Mouse (Mus musculus) R1 (cell line): ENCODE results near the gene Catsper2.
"Not testable (repeated sequence)": the region's sequence is repeated elsewhere in the genome, so short reads cannot be mapped to it uniquely, and the experiment has no call there.

Experiments used
- DNase-seq: peaks from one replicate; pipeline ENCODE4 v3.0.0-alpha.2; 2018; ENCODE audit warnings: low read depth, low spot score

Gene Catsper2

DNA sequence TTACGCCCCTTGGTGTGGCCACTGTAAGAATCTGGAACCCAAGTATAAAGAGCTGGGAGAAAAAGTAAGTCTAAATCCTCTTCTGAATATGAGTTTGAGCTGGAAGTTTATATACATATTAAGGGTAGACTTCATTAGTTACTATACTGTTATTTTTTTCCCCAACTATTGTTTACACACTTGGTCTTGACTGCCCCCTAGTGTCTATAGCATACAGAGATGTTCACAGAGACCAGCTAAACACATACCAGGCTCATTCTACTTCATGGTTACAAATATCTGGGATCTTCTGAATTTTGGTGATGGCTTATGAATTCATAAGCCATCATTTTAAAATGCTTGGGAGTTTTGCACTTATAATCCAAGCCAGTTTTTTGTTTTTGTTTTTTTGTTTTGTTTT, 21.3 kb upstream of the Catsper2 start:
- DNase-seq = peak; percentile 60

DNA sequence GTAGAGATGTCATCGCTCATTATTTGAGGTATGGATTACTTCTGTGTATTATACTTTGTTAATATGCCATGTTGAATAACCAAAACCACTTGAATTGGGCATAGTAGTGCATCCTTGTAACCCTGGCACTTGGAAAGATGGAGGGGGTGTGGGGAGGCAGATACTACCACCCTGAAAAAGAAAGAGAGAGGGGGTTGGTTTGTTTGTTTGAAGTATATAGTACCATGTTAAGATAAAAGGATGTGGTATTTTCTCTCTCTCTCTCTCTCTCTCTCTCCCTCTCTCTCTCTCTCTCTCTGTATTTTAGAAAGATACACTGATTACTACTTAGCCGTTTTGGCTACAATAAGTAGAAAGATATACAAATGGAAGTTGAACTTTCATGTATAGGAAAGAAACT, 12.3 kb upstream of the Catsper2 start:
- DNase-seq = no peak

DNA sequence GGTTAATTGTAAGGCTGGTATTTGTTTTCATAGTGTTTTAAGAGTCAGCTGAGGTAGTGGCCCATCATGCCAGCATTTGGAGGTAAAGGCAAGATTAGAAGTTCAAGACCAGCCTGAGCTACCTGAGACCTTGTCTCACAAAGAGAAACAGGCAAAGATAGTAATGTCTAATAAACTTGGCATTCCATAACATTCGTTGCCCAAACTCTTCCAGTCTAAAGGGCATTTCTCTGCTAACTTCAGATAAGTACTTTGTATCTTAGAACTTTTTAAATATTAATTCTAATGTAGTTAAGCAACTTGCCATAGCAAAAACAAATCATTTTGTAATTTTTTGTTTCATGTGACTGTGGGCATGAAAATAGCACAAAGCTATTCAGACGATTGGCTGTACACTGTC, 9.6 kb upstream of the Catsper2 start:
- no peak for DNase-seq

DNA sequence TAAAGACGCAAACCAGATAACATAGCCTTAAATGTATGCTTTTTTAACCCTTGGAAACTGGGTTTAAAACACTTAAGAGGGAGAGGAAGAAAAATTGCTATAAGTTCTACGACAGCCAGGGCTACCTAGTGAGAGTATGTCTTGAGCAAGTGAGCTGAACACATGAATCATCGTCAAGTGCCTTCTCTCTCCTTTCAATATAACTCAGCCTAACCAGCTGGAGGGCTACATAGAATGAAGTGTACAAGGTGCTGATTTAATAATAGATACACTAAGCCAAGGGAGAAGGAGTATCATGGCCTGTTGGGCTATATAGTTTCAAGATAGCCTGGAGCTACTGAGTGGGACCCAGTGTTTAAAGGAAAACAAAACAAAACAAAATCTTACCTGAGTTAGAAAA, 4.9 kb upstream of the Catsper2 start:
- DNase-seq = no peak

DNA sequence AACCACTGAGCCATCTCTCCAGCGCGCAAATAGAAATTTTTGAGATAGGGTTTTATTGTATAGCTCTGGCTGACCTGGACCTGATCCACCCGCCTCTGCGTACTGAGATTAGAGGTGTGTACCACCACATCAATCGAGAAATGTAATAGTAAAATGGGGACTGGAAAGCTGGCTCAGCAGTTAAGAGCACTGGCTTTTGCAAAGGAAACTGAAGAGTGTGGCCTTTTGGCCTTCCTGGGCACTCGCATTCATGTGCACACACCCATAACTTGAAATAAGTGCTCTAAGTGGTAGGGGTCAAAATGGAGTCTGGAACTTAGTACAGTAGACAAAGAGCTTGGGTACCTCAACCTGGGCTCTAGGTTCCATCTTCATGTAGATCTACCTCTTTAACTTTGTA, 2.8 kb upstream of the Catsper2 start:
- no peak for DNase-seq

DNA sequence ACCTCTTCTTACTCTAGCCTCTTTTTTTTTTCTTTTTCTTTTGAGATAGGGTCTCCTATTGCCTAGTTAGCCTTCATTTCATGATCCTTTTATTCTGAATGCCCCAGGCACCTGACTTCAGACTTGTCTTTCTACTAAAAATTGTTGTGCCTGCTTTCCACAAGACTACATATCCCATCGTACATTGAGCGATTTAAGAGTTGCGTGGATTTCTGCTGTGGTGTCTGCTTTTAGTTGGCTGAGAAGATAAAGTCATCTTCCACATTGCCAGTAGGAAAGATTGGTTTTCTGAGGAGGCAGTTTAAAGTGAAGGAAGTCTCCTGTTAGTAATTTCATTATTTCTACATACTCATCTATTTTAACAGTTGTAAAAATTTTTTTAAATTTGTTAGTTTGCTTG, 2.0 kb upstream of the Catsper2 start:
- no peak for DNase-seq

DNA sequence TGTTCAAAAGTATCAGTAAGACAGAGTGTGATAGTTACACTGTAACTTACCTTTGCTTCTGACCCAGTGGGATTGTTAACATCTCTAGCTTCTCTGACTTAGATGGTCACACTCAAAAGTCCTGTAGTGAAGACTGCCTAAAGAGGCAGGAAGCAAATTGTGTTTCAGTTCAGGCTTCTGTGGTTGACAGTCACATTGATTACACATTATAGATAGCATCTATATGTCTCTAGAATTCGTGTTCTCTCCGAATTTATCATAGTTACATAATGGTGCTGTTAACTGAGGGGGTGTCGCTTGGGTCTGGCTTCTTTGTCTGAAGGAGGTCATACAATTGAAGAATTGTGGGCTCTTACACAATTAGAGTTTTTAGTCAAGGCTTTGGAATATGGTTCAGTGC, 1.5 kb upstream of the Catsper2 start:
- no peak for DNase-seq

DNA sequence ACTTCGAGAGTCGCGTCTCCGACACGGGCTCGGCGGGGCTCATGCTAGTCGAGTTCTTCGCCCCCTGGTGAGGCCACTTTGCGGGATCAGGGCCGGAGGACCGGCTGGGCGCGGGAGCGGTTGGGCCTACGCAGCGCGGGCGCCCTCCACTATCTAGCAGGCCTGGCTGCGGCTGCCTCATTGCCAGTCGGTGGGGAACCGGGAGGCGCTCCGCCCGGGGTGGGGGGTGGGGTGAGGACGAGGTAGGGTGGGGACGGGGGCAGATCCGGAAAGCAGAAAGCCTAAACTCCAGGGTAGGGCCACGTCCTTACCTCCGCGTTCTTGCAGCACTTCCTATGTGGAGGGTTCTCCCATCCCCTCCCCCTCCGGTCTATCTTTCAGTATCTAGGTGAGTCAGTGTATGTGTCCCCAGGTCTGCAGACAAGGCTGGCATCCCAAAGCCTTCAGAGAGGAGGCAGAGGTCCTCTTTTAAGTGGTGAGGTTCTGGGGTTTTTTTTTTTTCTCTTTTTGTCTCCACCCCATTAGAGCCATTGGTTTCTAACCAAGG, 620 bp upstream of the Catsper2 start:
- DNase-seq = peak; percentile 87

DNA sequence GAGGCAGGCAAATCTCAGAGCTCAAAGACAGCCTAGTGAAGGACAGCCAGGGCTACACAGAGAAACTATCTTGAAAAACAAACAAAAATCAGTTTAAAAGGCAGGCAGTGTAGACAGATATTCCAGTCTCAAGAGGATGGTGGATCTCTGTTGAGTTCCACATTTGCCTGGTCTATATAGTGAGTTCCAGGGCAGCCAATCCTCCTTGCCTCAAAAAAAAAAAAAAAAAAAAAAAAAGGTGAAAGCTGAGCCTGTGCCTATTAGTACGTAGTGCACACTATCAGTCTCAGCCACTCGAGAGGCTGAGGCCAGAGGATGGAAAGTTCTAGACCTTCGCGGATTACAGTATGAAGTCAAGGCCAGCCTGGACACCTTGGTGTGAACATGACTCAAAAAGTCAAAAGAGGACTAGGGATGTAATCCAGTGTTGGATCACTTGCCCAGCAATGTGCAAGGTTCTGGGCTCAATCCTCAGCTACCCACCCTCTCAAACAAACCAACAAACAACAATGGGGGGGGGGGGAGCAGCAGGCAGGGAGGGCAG, 677 bp downstream of the Catsper2 start:
- no peak for DNase-seq

DNA sequence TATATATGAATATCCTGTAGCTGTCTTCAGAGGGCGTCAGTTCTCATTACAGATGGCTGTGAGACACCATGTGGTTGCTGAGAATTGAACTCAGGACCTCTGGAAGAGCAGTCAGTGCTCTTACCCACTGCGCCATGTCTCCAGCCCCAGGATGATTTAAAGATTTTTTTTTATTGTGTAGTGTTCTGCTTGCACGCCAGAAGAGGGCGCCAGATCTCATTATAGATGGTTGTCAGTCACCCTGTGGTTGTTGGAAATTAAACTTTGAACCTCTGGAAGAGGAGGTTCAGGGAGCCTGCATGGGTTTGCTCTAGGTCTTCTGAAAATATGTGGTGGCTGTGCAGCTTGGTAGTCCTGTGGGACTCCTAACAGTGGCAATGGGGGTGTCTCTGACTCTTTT, 5.4 kb downstream of the Catsper2 start:
- DNase-seq = peak; percentile 82

DNA sequence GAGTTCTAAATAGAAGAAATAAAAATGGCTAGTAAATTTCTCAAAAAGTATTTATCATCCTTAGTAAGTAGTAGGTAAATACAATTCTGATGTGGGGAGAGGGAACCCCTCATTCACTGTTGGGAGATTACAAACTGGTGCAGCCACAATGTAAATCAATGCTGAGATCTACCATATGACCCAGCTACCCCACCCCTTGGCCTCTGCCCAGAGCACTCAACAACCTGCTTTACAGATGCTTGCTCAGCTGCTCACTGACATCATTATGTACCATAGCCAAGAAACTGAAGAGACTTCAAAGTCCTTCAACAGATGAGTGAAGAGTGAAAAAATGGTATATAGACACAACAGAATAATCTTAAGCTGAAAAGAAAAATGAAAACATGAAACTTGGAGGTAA, 10.3 kb downstream of the Catsper2 start:
- DNase-seq = no peak

DNA sequence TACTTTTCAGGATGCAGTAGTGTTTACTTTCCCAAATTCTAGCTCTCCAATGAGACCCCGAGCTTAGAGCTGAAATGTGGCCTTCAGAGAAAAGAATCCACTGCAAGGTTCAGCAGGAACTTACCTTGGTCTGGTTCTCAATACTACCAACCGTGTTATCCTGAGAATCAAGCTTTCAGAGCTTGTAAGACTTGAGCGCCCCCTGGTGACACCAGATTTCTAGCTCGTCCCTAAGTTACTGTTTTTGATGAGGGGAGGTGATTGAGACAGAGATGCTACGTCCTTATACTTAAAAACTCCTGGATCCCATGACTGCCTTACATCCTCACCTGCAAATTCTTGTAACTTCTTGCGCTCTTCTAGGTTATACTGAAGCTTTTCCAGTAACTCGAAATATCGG, 17.0 kb downstream of the Catsper2 start:
- peak; percentile 82 for DNase-seq

DNA sequence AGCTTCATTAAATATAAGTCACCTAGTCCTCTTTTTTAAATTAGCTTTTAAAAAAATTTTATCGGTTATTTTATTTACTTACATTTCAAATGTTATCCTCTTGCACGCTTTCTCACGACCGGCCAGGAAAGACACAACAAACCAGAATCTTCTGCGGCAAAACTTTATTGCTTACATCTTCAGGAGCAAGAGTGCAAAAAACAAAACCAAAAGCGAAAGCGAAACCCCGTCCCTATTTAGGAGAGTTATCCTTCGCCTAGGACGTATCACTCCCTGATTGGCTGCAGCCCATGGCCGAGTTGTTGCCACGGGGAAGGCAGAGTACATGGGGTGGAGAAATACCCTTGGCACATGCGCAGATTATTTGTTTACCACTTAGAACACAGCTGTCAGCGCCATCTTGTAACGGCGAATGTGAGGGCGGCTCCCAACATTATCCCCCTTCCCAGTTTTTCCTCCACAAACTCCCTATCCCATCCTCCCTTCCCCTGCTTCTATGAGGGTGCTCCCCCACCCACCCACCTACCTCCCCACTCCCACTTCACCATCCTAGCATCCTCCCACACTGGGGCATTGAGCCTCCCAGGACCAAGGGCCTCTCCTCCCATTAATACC, 26.5 kb downstream of the Catsper2 start, which contains the start of gene Strc:
TSS of gene Strc (minus strand) at position 208 of the 615 bp plus-strand sequence.
- DNase-seq = not testable (repeated sequence)

DNA sequence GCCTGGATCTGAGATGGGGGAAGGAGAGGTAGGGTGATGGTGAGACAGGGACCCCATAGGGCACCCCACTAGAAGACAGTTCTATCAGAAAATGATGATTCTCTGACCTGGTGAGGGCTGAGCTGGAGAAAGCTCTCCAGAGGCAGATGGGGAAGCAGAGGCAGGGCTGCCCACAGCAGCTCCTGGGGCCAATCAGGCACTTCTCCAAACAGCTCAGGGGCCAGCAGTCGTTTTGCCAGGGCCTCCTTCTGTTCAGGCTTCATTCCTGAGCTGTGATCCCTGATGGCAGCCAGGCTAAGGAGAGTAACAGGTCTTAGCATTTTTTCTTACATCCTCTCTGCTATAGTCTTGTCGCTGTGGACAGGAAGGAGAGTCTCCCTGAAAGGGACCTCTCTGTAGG, 38.8 kb downstream of the Catsper2 start:
- DNase-seq = no peak

DNA sequence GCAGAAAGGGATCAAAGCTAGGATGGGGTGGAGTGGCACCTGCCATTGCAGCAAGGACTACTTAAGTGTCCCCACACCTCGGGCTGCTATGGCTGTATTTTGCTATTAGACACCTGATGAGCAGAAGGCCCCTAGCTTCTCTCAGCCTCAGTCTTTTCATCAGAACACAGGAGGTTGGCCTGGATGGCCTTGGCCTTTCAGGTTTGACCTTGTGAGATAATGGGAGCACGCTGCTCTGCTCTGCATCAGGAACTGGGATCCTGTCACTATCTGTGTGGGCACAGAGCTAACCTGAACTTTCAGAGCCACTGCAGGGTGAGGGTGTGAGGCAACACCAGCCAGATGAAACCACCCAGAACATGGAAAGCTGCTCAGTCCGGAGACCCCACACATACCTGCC, 41.3 kb downstream of the Catsper2 start:
- peak; percentile 19 for DNase-seq

DNA sequence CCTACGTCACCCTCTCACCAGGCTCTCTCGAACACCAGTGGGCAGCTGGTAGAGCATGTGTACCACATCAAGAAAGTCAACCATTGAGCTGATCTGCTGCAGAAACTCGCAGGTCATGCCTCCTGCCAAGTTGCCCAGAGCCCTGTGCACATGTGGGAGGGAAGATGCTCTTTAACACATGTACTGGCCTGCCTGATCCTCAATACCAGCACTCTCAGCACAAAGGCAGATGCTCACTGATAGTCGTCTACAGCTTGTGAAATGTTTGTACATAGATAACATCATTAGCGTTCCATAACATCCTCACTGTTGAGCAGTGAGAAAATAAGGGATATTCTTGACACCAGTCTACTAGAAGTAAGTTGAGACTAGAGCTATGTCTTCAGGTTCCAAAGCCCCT, 42.7 kb downstream of the Catsper2 start:
- DNase-seq = no peak

DNA sequence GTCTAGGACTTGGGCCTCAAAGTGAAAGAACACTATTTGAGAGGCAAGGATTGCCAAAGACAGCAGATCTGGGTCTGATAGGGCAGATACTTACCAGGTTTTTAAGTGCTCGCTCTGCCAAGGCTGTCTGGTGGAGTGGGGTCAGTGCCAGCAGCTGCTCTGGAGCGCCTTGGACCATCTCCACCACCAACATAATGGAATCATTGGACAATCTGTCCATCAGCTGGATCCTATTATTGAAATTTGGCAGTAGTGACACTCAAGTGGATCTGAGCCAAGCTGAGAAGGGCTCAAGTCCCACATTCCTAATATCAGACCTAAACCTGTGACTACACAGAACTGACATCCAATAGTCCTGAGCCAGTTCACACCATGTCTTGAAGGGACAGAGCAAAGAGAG, 44.8 kb downstream of the Catsper2 start:
- no peak for DNase-seq

DNA sequence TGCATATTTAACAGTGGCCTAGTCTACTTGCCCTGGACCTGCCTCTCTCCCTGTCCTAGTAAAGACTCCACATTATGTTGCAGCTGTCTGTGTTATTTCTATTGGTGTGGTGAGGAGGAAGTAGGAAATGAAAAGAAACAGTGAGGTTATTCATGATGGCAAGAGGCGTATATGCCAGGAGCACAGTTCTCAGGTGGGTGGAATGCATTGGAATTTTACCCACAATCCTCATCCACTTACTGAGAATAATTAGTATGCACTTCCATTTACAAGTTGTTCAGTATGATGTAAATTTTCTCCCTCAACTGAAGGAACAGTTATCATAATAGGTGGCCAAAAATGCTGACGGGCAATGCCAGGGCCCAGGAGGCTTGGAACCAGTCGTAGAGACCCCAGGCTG, 49.9 kb downstream of the Catsper2 start:
- no peak for DNase-seq

DNA sequence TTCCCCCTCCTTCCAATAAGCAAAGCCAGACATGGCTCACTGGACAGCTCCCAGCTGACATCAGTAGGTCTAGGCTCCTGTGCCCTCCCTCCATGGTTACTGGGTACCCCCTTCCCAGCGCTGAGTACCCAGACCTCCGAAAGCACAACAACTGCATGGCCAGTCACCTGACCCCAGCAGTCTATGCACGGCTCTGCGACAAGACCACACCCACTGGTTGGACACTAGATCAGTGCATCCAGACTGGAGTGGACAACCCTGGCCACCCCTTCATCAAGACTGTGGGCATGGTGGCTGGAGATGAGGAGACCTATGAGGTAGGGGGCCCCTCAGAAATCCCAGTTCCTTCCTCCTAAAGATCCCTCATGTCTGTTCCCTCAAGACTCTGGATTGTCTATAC, 54.1 kb downstream of the Catsper2 start:
- no peak for DNase-seq

DNA sequence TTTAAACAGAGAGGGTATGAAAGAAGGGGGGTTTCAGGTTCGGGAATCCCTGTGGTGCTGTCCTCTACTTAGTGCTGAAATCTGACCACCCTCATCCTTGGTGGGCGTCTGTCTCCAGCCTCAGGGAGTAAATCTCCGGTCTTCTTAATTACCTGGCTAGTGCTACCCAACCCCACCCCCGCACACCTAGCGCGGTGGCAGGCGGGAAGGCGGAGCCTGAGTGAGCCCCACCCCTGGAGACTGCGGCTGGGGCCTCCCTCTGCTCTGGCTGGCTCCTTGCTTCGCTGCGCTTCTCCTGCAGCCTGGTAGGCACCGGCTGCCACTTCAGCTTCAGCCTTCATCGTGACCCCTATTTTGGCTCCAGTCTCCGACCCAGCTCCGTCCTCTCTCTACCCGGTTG, 55.2 kb downstream of the Catsper2 start:
- peak; percentile 83 for DNase-seq

DNA sequence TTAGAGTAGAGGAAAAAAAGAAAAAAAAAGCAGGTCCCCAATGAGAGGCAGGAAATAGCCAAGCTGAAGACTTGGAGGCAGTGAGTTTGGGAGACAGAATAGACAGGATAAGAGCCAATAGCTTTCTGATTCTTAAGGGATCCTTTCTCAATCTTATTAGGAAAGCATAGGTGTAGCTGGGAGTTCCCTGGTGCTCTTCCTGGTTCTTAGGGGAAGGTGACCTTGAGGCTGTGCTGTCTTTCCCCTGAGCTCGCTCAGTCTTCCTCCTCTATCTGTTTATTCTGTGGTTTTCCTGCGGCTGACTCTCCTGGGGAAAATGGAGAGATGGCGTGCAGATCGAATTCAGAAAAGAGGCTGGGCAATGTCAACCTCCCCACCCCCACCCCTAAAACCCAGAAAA, 55.6 kb downstream of the Catsper2 start:
- DNase-seq = peak; percentile 64

DNA sequence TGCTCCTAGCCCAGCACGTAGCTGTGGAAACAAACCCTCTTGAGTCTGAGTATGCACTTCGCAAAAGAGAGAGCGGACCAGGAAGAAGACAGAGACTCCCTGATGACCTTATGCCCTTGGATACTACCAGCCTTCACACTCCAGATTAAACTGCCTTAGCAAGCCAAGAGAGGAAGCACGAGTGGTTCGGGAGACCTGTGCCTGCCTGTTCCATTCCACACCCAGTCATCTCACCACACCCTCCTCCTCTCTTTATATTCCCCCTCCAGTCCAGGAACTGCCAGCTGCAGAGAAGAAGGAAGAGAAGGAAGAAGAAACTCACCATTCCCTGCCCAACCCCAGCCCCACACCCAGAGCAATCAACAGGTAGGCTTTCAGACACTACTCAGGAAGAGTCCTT, 56.1 kb downstream of the Catsper2 start, which contains the start of gene Ckmt1:
TSS of gene Ckmt1 (plus strand) at position 221 of the 400 bp plus-strand sequence.
- peak; percentile 52 for DNase-seq

DNA sequence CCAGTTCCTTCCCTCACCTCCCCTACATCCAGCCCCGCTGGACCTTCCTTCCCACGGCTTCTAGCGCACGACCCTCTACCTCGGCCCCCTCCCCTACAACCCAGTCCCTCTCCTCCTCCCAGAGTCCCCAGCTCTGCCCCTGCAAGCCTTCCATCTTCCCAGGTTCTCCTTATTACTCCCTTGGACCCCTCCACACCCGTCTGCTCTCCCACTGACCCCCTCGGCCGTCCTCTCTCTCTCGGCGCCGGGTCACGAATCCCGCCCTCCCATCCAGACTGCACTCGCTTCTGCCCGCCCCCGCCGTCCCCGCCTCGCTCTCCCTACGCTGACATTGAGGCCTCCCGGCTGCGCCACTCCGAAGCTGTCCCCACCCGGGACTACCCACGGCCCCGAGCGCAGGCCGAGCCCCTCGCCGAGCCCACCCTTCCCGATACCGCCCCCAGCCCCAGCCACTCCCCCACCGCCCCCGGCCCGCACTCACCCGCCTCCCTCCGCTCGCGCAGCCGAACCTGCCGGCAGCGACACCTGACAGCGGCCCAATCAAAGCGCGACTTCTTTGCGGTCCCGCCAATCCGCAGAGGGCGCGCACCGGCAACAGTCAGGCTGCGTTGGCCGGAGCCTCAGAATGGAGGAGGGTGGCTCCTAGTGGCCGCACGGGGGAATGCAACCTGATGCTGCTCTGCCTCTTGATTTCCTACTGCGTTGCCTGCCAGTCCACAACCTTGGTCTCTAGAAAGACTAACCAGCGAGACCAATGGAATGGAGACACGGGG, 58.6 kb downstream of the Catsper2 start, which contains the start of gene Ppip5k1:
TSS of gene Ppip5k1 (minus strand) at position 577 of the 773 bp plus-strand sequence.
- peak; percentile 96 for DNase-seq
